Mouse (Mus musculus) forebrain, embryonic 12.5 days (tissue): ENCODE measurements around the gene Zfp300. TPM values are rescaled to one million over a fixed set of nuclear protein-coding genes. Genes with fewer than 3 reads are reported as not detected.
A peak's percentile ranks its signal among the peaks of the same experiment; 100 is the strongest.

ENCODE experiments used
- ATAC-seq: fragments of 200-750 bp; cut with Nextera tagmentation; 2 replicates; pipeline ENCODE4 v1.8.0; 2017; ENCODE audit warnings: moderate TSS enrichment; ENCODE audit not compliant: low FRiP score
- H3K27ac ChIP-seq: fragments of 300-500 bp; sonication (generic); 2 replicates; pipeline ENCODE4 v1.5.1; 2016; ENCODE audit warnings: mild to moderate bottlenecking
- H3K27me3 ChIP-seq: fragments of 300-500 bp; sonication (generic); 2 replicates; pipeline ENCODE4 v1.6.1; 2016; ENCODE audit warnings: mild to moderate bottlenecking
- H3K36me3 ChIP-seq: fragments of 300-500 bp; sonication (generic); replicated peaks from 2 replicates; pipeline ENCODE4 v1.6.1; 2016; ENCODE audit warnings: mild to moderate bottlenecking
- H3K4me1 ChIP-seq: fragments of 300-500 bp; sonication (generic); 2 replicates; pipeline ENCODE4 v1.6.1; 2016
- H3K4me2 ChIP-seq: fragments of 300-500 bp; sonication (generic); 2 replicates; pipeline ENCODE4 v1.6.1; 2016; ENCODE audit warnings: mild to moderate bottlenecking, moderate library complexity
- H3K4me3 ChIP-seq: fragments of 300-500 bp; sonication (generic); replicated peaks from 2 replicates; pipeline ENCODE4 v1.5.1; 2016; ENCODE audit warnings: mild to moderate bottlenecking
- H3K9ac ChIP-seq: fragments of 300-500 bp; sonication (generic); 2 replicates; pipeline ENCODE4 v1.6.1; 2016; ENCODE audit warnings: mild to moderate bottlenecking
- H3K9me3 ChIP-seq: fragments of 300-500 bp; sonication (generic); 2 replicates; pipeline ENCODE4 v1.6.1; 2016
- WGBS: fragments of 180-500 bp; shearing (Covaris S2); methylation state at CpG from one replicate; pipeline ENCODE4 v1.1.7; 2016; 5-methylcytosine and 5-hydroxymethylcytosine counted together
- polyA plus RNA-seq: library from polyadenylated mRNA; unstranded; fragments of >200 nt; fragmentation: Nextera tagmentation; extraction: Ambion mirVana; gene quantifications from 2 replicates; pipeline ENCODE4 v1.2.1, GENCODE M21; 2016

Zfp300 gene
- 2.6 and 3.2 TPM in 2 replicates for polyA plus RNA-seq

- peak; percentile 93 for ATAC-seq
- H3K9me3 ChIP-seq = no peaks in the 10 kb centered on the region
- 0 out of 2 replicates have a peak within 1 kb of the TSS, but pooled peaks have one; percentile 17 for H3K9ac ChIP-seq
- H3K4me1 ChIP-seq = no peaks in the 10 kb centered on the region
- H3K27me3 ChIP-seq = no peaks in the 10 kb centered on the region
- peak within 1 kb of the TSS; percentile 74 for H3K27ac ChIP-seq
- H3K36me3 ChIP-seq = no peaks in the 10 kb centered on the region
- H3K4me3 ChIP-seq = peak within 1 kb of the TSS; percentile 41
- peak within 1 kb of the TSS; percentile 51 for H3K4me2 ChIP-seq
- WGBS = 26% methylated on average over 27 of the region's 27 CpGs
Observed at GRCm38 (mm10) chrX:21088983-21089866, at the start of gene Zfp300. Gene Zfp300, minus strand, starts transcription at chrX:21089527.

GRCm38 (mm10) chrX:21115520-21115919, 26.2 kb upstream of the Zfp300 start, which contains the start of gene Ssxa1:
Gene Ssxa1, plus strand, starts transcription at chrX:21115820.
- no peak within 1 kb of the TSS for H3K4me3 ChIP-seq
- no peak for ATAC-seq
- no peaks in the 10 kb centered on the region for H3K27me3 ChIP-seq
- H3K36me3 ChIP-seq = no peaks in the 10 kb centered on the region
- 83% methylated on average over 4 of the region's 4 CpGs for WGBS
- no peak within 1 kb of the TSS for H3K4me2 ChIP-seq
- H3K9ac ChIP-seq = no peak within 1 kb of the TSS
- no peaks in the 10 kb centered on the region for H3K4me1 ChIP-seq
- H3K27ac ChIP-seq = no peak within 1 kb of the TSS
- no peaks in the 10 kb centered on the region for H3K9me3 ChIP-seq

GRCm38 (mm10) chrX:21089867-21090239, 526 bp upstream of the Zfp300 start:
- no peak overlapping the region for H3K9ac ChIP-seq
- H3K4me1 ChIP-seq = no peaks in the 10 kb centered on the region
- H3K27me3 ChIP-seq = no peaks in the 10 kb centered on the region
- peak overlapping the region; percentile 41 for H3K4me3 ChIP-seq
- no peaks in the 10 kb centered on the region for H3K36me3 ChIP-seq
- ATAC-seq = no peak; the same call in 1 of the 2 replicates
- no peaks in the 10 kb centered on the region for H3K9me3 ChIP-seq
- WGBS = 53% methylated on average over 7 of the region's 7 CpGs
- H3K4me2 ChIP-seq = peak overlapping the region; percentile 51
- no peak overlapping the region for H3K27ac ChIP-seq

DNA sequence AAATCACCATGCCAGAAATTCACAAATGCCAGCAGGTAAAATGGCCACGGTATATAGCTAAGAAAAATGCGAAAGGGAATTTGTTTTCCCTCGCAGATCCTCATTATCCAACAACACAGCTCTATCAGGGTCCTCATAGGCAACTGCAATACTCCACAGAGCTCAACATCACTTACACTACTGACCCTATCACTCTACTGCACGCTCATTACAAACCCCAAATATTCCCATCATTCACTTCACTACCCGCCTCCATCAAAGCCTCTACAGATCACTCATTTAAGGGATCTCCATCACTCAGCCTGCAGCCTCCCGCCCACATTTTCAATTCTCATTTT, 713 bp downstream of the Zfp300 start:
- ATAC-seq = peak; percentile 63; the same call in 1 of the 2 replicates
- 36% methylated on average over 6 of the region's 6 CpGs for WGBS
- Histone ChIP-seq H3K27ac (no peak overlapping the region), H3K27me3 (no peaks in the 10 kb centered on the region), H3K9me3 (no peaks in the 10 kb centered on the region), H3K4me3 (peak overlapping the region; percentile 41), H3K4me1 (no peaks in the 10 kb centered on the region), H3K4me2 (peak overlapping the region; percentile 51), H3K36me3 (no peaks in the 10 kb centered on the region), H3K9ac (0 out of 2 replicates have a peak overlapping the region, but pooled peaks have one; percentile 17)

DNA sequence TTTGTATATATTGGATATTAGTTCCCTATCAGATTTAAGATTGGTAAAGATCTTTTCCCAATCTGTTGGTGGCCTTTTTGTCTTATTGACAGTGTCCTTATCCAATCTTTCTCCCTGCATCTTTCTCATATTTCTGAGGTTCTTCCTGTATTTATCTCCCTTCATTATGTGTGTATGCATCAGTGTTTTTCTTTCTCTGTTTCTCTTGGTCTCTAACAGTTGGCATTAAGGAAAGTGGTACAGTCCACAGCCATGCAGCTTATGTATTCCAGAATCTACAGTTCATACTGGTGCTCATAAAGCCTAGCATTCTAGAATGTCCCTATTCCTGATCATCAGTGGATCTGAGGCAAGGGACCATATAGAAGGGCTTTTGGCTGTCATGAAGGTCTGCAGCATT, 21.2 kb downstream of the Zfp300 start, which contains the start of gene Spaca5:
Spaca5 (plus strand) TSS at position 301 of the 400 bp plus-strand sequence.
- H3K9me3 ChIP-seq = no peaks in the 10 kb centered on the region
- no peak within 1 kb of the TSS for H3K9ac ChIP-seq
- H3K27me3 ChIP-seq = no peaks in the 10 kb centered on the region
- no peak within 1 kb of the TSS for H3K27ac ChIP-seq
- H3K4me3 ChIP-seq = no peak within 1 kb of the TSS
- H3K4me2 ChIP-seq = no peak within 1 kb of the TSS
- H3K4me1 ChIP-seq = no peaks in the 10 kb centered on the region
- no peak for ATAC-seq
- no peaks in the 10 kb centered on the region for H3K36me3 ChIP-seq

- ATAC-seq = no peak; the same call in 1 of the 2 replicates
- Histone ChIP-seq H3K9me3 (no peaks in the 10 kb centered on the region), H3K27ac (no peak overlapping the region), H3K4me2 (peak overlapping the region; percentile 33), H3K36me3 (no peaks in the 10 kb centered on the region), H3K9ac (no peak overlapping the region), H3K4me1 (no peaks in the 10 kb centered on the region), H3K4me3 (peak overlapping the region; percentile 47), H3K27me3 (no peaks in the 10 kb centered on the region)
- WGBS = 70% methylated on average over 3 of the region's 3 CpGs
Observed at GRCm38 (mm10) chrX:21062544-21062890, 26.8 kb downstream of the Zfp300 start.

- Histone ChIP-seq H3K4me2 (peak within 1 kb of the TSS; percentile 50), H3K9me3 (no peaks in the 10 kb centered on the region), H3K4me3 (peak within 1 kb of the TSS; percentile 47), H3K4me1 (no peaks in the 10 kb centered on the region), H3K9ac (peak within 1 kb of the TSS; percentile 47), H3K27ac (no peak within 1 kb of the TSS), H3K27me3 (no peaks in the 10 kb centered on the region), H3K36me3 (no peaks in the 10 kb centered on the region)
- 23% methylated on average over 25 of the region's 25 CpGs for WGBS
- ATAC-seq = peak; percentile 98
Observed at GRCm38 (mm10) chrX:21061866-21062543, 27.3 kb downstream of the Zfp300 start, which contains the start of gene Zfp182. Gene Zfp182, minus strand, starts transcription at chrX:21062316.

DNA sequence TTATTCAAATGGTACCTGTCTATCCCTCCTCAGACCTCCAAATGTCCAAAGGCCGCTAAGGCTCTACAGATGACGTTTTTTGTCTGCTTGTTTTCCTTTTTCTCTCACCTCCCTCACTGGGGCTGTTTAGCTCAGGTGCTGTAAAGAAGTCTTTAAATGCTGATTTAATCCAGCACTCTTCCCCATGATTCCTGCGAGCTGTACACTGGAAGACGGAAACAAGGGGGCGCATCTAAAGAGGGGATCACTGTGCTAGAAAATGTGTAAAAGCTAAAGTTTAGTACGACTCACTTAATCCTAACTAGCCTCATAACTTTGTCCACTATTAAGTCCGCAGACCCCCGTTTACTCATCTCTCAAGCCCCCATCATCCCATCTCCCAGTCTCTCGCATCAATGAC, 27.9 kb downstream of the Zfp300 start:
- H3K36me3 ChIP-seq = no peaks in the 10 kb centered on the region
- H3K4me2 ChIP-seq = peak overlapping the region; percentile 50
- ATAC-seq = peak; percentile 68
- peak overlapping the region; percentile 47 for H3K9ac ChIP-seq
- H3K4me3 ChIP-seq = peak overlapping the region; percentile 47
- WGBS = 24% methylated on average over 9 of the region's 9 CpGs
- no peaks in the 10 kb centered on the region for H3K27me3 ChIP-seq
- no peaks in the 10 kb centered on the region for H3K4me1 ChIP-seq
- no peak overlapping the region for H3K27ac ChIP-seq
- H3K9me3 ChIP-seq = no peaks in the 10 kb centered on the region

Other genes starting within 250 kb of the Zfp300 start
- 3.3 and 4.2 TPM in 2 replicates for gene Timp1, start 219.4 kb downstream of the Zfp300 start, polyA plus RNA-seq
- 15.4 and 17.8 TPM in 2 replicates for gene Syn1, start 168.5 kb downstream of the Zfp300 start, polyA plus RNA-seq
- 4.2 and 6.0 TPM in 2 replicates for gene Cfp, start 158.0 kb downstream of the Zfp300 start, polyA plus RNA-seq
- gene Elk1, start 138.9 kb downstream of the Zfp300 start, polyA plus RNA-seq = 20.2 and 20.4 TPM in 2 replicates
- gene Uxt, start 127.5 kb downstream of the Zfp300 start, polyA plus RNA-seq = 56.5 and 59.3 TPM in 2 replicates
- 8.1 and 8.4 TPM in 2 replicates for gene Zfp182, start 27.2 kb downstream of the Zfp300 start, polyA plus RNA-seq
- gene Spaca5, start 21.1 kb downstream of the Zfp300 start, polyA plus RNA-seq = not detected in 2 replicates
- gene Ssxa1, start 26.3 kb upstream of the Zfp300 start, polyA plus RNA-seq = not detected in 2 replicates
- not detected in 2 replicates for gene Gm21876, start 86.1 kb upstream of the Zfp300 start, polyA plus RNA-seq